Mouse (Mus musculus): Measurements from ENCODE around the gene Iqgap1. TPM values are rescaled to one million over a fixed set of nuclear protein-coding genes. Genes with fewer than 3 reads are reported as not detected.
A peak's percentile ranks its signal among the peaks of the same experiment; 100 is the strongest.

The Iqgap1 gene
- polyA plus RNA-seq, 1 experiment from 2014 or later: 28.0 TPM

DNA sequence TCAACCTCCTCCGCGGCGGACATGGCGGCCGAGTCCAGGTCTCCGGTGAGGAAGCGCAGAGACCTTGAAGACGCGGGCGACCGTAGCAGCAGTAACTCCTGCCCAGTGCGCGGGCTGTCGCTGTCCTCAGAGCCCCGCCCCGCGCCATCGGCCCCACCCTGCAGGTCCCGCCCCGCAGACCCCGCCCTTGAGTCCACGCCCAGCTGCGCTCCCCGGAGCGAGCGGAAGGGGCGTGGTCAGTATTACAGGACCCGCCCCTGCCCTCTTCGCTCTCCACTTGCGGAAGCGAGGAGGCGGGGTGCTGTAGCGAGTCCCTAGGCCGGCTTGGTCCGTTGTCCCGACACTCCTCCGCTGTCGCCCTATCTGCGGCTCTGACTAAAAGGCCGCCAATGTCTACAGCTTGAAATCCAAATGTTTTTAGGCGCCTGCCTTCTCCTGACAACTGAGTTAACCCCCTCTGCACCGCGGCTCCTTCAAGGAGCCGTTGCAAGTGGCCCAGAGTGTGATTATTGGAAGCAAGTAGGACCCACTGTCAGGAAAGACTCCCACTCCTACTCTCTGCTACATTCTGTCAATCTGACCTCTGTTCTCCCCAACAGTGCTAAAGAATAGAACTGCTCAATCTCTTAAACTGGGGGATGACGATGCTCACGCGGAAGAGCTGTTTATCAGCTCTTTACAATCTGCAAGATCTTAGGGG lies 22.5 kb downstream of the Iqgap1 start:
- Histone ChIP-seq H3K4me2 (ENCODE audit: low read depth, low read length, severe bottlenecking) (peak overlapping the region; percentile 98), H3K9me3 (ENCODE audit: control insufficient read depth, low read length) (no peaks in the 10 kb centered on the region), H3K36me3 (ENCODE audit: control insufficient read depth, insufficient read depth, low read length) (no peaks in the 10 kb centered on the region), H3K27me3 (ENCODE audit: control insufficient read depth, insufficient read depth, low read length) (no peaks in the 10 kb centered on the region), H3K27ac (ENCODE audit: low read depth, low read length) (no peak overlapping the region), H3K4me1 (replicated peaks; ENCODE audit: control insufficient read depth, insufficient read depth, low read length) (no peaks in the 10 kb centered on the region), H3K9ac (ENCODE audit: low read length) (peak overlapping the region; percentile 84), H3K4me3 (ENCODE audit: low read depth, low read length) (peak overlapping the region; percentile 77)
- WGBS: under 1% methylated on average over 47 of the region's 47 CpGs
- DNase-seq (ENCODE audit: low spot score): peak; percentile 98
- peak; percentile 99 for ATAC-seq (replicated peaks; ENCODE audit: low FRiP score)

DNA sequence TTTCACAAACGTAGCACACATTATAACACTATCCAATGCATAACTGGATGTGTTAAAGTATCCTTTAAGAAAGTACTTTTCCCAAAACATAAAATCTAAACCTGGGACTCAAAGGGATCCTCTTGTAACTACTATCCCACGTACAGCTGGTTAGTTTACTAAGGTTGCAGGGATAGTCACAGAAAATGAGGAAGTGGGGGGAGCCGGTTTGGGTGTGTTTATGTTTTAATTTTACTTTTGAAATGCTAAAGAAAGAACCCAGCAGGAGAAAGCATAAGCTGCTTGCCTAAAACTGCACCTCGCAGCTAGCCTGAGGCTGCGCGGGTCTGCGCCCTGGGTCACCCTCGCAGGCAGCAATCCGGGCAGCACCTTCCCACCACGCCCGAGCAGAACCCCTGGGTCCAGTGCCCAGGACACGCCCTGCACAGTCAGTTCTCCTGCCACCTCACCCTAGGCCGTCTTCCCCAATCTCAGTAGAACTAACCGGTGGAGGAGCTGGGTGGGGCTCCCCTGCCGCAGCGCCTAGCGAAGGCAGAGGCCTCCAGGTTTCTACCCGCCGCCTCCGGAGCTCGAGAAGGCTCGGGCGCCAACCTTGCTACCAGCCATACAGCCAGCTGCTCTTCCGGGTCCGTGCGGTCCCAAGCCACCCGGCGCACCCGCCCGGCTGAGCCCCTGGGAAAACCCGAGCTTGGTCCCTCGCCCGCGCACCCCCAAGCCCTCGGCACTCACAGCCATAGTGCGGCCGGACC lies 23.2 kb downstream of the Iqgap1 start:
- Histone ChIP-seq H3K9me3 (ENCODE audit: control insufficient read depth, low read length) (no peaks in the 10 kb centered on the region), H3K4me2 (ENCODE audit: low read depth, low read length, severe bottlenecking) (peak overlapping the region; percentile 98), H3K9ac (ENCODE audit: low read length) (peak overlapping the region; percentile 84), H3K4me3 (ENCODE audit: low read depth, low read length) (peak overlapping the region; percentile 77), H3K4me1 (replicated peaks; ENCODE audit: control insufficient read depth, insufficient read depth, low read length) (no peaks in the 10 kb centered on the region), H3K27ac (ENCODE audit: low read depth, low read length) (no peak overlapping the region), H3K27me3 (ENCODE audit: control insufficient read depth, insufficient read depth, low read length) (no peaks in the 10 kb centered on the region), H3K36me3 (ENCODE audit: control insufficient read depth, insufficient read depth, low read length) (peaks cover 3% of the 10 kb centered on the region; the same call in 1 of the 2 replicates)
- WGBS: 2% methylated on average over 35 of the region's 37 CpGs
- DNase-seq (ENCODE audit: low spot score) (no peak), ATAC-seq (replicated peaks; ENCODE audit: low FRiP score) (no peak; the same call in 1 of the 2 replicates)

DNA sequence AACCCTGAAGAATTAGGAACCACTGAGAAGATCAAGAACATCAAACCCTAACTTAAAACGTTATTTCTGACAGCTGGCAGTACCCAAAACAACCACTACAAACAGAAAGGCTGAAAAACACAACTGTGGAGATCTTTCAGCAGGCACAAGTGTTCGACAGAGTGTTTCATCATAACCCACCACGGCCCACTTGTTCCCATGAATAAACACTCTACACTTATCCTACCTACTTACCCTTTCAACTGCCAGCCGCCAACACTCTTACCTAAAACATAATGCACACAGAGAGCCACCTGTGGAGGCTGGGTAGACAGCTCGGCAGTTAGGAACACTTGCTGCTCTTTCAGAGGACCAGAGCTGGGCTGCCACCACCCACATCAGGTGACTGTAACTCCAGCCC lies 26.5 kb downstream of the Iqgap1 start:
- H3K9me3 ChIP-seq (ENCODE audit: control insufficient read depth, low read length): no peaks in the 10 kb centered on the region
- H3K27me3 ChIP-seq (ENCODE audit: control insufficient read depth, insufficient read depth, low read length): no peaks in the 10 kb centered on the region
- no peak overlapping the region for H3K4me2 ChIP-seq (ENCODE audit: low read depth, low read length, severe bottlenecking)
- no peak overlapping the region for H3K4me3 ChIP-seq (ENCODE audit: low read depth, low read length)
- no peaks in the 10 kb centered on the region for H3K4me1 ChIP-seq (replicated peaks; ENCODE audit: control insufficient read depth, insufficient read depth, low read length)
- ATAC-seq (replicated peaks; ENCODE audit: low FRiP score) (no peak), DNase-seq (ENCODE audit: low spot score) (no peak)
- no peak overlapping the region for H3K27ac ChIP-seq (ENCODE audit: low read depth, low read length)
- peaks cover 6% of the 10 kb centered on the region; the same call in 1 of the 2 replicates for H3K36me3 ChIP-seq (ENCODE audit: control insufficient read depth, insufficient read depth, low read length)
- WGBS: 82% methylated on average over 5 of the region's 5 CpGs
- H3K9ac ChIP-seq (ENCODE audit: low read length): no peak overlapping the region

DNA sequence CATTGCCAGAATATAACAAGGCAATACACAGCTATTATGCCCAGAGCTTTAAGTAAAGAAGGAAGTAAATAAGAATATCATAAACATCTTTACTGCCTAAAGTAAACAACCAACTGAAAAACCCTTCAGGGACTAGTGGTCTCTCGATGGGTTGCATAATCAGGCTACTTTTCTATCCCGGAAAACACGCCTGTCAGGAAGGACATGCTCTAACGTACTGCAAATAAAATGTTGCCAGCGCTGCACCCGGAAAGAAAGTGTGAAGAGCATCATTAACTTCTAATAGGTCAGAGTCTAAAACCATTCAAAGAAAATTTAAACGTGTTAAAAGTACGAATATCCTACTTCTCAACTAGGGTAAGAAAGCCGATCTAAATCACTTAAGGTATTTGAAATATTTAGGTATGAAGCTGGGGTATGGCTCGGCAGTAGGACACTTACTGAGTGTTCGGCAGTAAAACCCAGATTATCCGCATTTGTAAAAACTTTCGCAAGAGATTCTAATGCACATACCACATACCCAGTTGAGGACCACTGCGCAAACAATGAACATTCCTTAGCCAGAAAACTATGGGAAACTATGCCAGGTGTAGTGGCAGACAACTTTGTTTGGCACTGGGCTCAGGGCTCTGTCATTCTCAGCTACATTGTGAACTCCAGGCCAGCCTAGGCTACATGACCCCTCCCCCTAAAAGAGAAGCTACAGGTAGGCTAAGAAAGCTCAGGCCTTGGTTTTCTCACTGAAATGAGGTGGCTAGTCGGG lies 28.8 kb downstream of the Iqgap1 start:
- ATAC-seq (replicated peaks; ENCODE audit: low FRiP score): no peak
- H3K36me3 ChIP-seq (ENCODE audit: control insufficient read depth, insufficient read depth, low read length): peaks cover 6% of the 10 kb centered on the region; the same call in 1 of the 2 replicates
- H3K4me3 ChIP-seq (ENCODE audit: low read depth, low read length): no peak overlapping the region
- H3K27me3 ChIP-seq (ENCODE audit: control insufficient read depth, insufficient read depth, low read length): no peaks in the 10 kb centered on the region
- H3K4me1 ChIP-seq (replicated peaks; ENCODE audit: control insufficient read depth, insufficient read depth, low read length): no peaks in the 10 kb centered on the region
- H3K27ac ChIP-seq (ENCODE audit: low read depth, low read length): no peak overlapping the region
- no peak overlapping the region for H3K4me2 ChIP-seq (ENCODE audit: low read depth, low read length, severe bottlenecking)
- WGBS: 94% methylated on average over 15 of the region's 15 CpGs
- H3K9ac ChIP-seq (ENCODE audit: low read length): no peak overlapping the region
- DNase-seq (ENCODE audit: low spot score): no peak
- H3K9me3 ChIP-seq (ENCODE audit: control insufficient read depth, low read length): no peaks in the 10 kb centered on the region; the same call in 1 of the 2 replicates

DNA sequence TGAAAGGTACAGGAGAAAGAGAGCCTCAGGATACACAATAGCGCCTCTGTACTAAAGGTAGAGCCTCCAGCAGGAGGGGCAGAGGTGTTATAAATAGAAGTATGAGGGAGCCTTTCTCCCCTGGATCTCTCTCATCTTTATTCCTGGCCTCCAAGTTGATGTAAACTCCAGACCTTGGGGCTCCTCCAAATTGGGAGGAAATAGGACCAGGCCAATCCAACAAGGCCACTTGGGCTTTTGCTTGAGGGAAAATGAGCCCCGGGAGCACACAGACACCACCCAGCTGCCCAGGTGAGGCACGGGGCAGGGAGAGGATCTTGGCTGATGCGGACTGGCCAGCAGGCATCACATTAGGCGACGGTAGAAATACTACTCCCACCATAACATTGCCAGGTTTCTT lies 29.5 kb downstream of the Iqgap1 start:
- H3K27me3 ChIP-seq (ENCODE audit: control insufficient read depth, insufficient read depth, low read length): no peaks in the 10 kb centered on the region
- H3K36me3 ChIP-seq (ENCODE audit: control insufficient read depth, insufficient read depth, low read length): peaks cover 6% of the 10 kb centered on the region; the same call in 1 of the 2 replicates
- DNase-seq (ENCODE audit: low spot score) (no peak), ATAC-seq (replicated peaks; ENCODE audit: low FRiP score) (no peak)
- H3K4me2 ChIP-seq (ENCODE audit: low read depth, low read length, severe bottlenecking): no peak overlapping the region
- H3K9me3 ChIP-seq (ENCODE audit: control insufficient read depth, low read length): no peaks in the 10 kb centered on the region; the same call in 1 of the 2 replicates
- H3K4me1 ChIP-seq (replicated peaks; ENCODE audit: control insufficient read depth, insufficient read depth, low read length): no peaks in the 10 kb centered on the region
- H3K9ac ChIP-seq (ENCODE audit: low read length): no peak overlapping the region
- H3K4me3 ChIP-seq (ENCODE audit: low read depth, low read length): no peak overlapping the region
- 94% methylated on average over 6 of the region's 6 CpGs for WGBS
- H3K27ac ChIP-seq (ENCODE audit: low read depth, low read length): no peak overlapping the region

DNA sequence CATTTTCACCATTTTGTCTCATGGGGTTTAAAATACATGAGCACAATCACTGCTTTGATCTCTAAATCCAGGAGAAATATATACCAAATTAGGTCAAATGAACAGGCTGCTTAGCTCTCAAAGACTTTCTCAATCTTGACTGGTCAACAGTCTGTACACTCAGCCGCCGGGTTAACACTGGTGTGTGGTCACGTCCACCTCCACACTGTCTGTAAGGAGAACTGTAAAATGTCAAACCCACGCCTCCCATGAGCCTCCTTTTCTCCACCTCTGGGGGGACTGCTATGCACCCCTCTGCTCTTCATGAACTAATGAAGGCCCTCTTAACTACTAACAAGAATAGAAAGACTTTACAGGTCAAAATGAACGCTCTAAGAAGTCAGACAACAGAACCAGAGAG lies 36.2 kb downstream of the Iqgap1 start:
- Histone ChIP-seq H3K27me3 (ENCODE audit: control insufficient read depth, insufficient read depth, low read length) (no peaks in the 10 kb centered on the region), H3K4me3 (ENCODE audit: low read depth, low read length) (no peak overlapping the region), H3K4me1 (replicated peaks; ENCODE audit: control insufficient read depth, insufficient read depth, low read length) (no peaks in the 10 kb centered on the region), H3K4me2 (ENCODE audit: low read depth, low read length, severe bottlenecking) (no peak overlapping the region), H3K27ac (ENCODE audit: low read depth, low read length) (no peak overlapping the region), H3K9me3 (ENCODE audit: control insufficient read depth, low read length) (no peaks in the 10 kb centered on the region; the same call in 1 of the 2 replicates), H3K36me3 (ENCODE audit: control insufficient read depth, insufficient read depth, low read length) (no peaks in the 10 kb centered on the region), H3K9ac (ENCODE audit: low read length) (no peak overlapping the region)
- WGBS: 75% methylated on average over 5 of the region's 5 CpGs
- DNase-seq (ENCODE audit: low spot score) (no peak), ATAC-seq (replicated peaks; ENCODE audit: low FRiP score) (no peak)

DNA sequence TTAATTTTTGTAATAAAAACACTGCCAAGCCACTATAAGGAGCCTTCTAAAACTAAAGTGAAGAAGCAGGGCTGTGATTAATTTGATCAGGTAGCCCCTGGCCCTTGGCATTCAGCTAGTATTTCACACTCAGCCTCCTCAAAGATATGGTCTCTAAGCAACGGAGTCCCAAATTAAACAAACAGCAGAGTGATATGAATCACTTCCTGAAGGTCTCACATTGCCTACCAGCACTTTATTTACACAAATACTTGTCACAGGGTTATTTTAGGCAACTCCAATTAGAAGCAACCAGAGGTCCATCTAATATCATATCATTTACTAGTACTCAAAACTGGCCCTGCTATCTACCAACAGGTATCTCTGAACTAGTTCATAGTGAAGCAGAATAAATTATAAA lies 36.7 kb downstream of the Iqgap1 start:
- ATAC-seq (replicated peaks; ENCODE audit: low FRiP score): no peak
- H3K27ac ChIP-seq (ENCODE audit: low read depth, low read length): no peak overlapping the region
- DNase-seq (ENCODE audit: low spot score): no peak
- no peak overlapping the region for H3K4me2 ChIP-seq (ENCODE audit: low read depth, low read length, severe bottlenecking)
- no peak overlapping the region for H3K4me3 ChIP-seq (ENCODE audit: low read depth, low read length)
- no peaks in the 10 kb centered on the region for H3K36me3 ChIP-seq (ENCODE audit: control insufficient read depth, insufficient read depth, low read length)
- H3K9me3 ChIP-seq (ENCODE audit: control insufficient read depth, low read length): no peaks in the 10 kb centered on the region; the same call in 1 of the 2 replicates
- no peak overlapping the region for H3K9ac ChIP-seq (ENCODE audit: low read length)
- WGBS: 75% methylated on average over 1 of the region's 1 CpGs
- H3K27me3 ChIP-seq (ENCODE audit: control insufficient read depth, insufficient read depth, low read length): no peaks in the 10 kb centered on the region
- H3K4me1 ChIP-seq (replicated peaks; ENCODE audit: control insufficient read depth, insufficient read depth, low read length): no peaks in the 10 kb centered on the region

DNA sequence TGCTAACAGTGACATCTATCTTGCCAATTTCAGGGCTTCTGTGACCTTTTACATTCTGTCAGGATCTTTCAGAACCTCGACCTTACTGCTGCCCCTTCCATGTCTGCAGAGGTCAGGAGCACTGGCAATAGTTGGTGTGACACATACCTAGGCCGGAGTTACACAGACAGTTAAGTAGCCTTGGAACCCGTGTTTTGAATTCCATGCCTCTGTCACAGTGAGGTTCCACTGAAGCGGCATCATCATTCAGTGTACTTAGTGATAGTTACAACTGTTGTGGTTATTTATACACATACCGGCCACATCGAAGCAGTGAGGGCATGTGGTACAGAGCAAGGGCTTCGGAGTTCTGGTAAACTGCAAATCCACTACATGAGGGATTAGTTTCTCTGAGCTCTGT lies 37.8 kb downstream of the Iqgap1 start:
- ATAC-seq (replicated peaks; ENCODE audit: low FRiP score): no peak
- H3K4me1 ChIP-seq (replicated peaks; ENCODE audit: control insufficient read depth, insufficient read depth, low read length): no peaks in the 10 kb centered on the region
- no peak overlapping the region for H3K27ac ChIP-seq (ENCODE audit: low read depth, low read length)
- WGBS: 91% methylated on average over 7 of the region's 7 CpGs
- no peak overlapping the region for H3K9ac ChIP-seq (ENCODE audit: low read length)
- DNase-seq (ENCODE audit: low spot score): no peak
- no peaks in the 10 kb centered on the region; the same call in 1 of the 2 replicates for H3K9me3 ChIP-seq (ENCODE audit: control insufficient read depth, low read length)
- H3K4me2 ChIP-seq (ENCODE audit: low read depth, low read length, severe bottlenecking): no peak overlapping the region
- H3K36me3 ChIP-seq (ENCODE audit: control insufficient read depth, insufficient read depth, low read length): no peaks in the 10 kb centered on the region
- no peaks in the 10 kb centered on the region for H3K27me3 ChIP-seq (ENCODE audit: control insufficient read depth, insufficient read depth, low read length)
- H3K4me3 ChIP-seq (ENCODE audit: low read depth, low read length): no peak overlapping the region

All from forebrain, embryonic 11.5 days (tissue).